ENCODE assay signal across 19 mouse cellular contexts in the genomic region with DNA sequence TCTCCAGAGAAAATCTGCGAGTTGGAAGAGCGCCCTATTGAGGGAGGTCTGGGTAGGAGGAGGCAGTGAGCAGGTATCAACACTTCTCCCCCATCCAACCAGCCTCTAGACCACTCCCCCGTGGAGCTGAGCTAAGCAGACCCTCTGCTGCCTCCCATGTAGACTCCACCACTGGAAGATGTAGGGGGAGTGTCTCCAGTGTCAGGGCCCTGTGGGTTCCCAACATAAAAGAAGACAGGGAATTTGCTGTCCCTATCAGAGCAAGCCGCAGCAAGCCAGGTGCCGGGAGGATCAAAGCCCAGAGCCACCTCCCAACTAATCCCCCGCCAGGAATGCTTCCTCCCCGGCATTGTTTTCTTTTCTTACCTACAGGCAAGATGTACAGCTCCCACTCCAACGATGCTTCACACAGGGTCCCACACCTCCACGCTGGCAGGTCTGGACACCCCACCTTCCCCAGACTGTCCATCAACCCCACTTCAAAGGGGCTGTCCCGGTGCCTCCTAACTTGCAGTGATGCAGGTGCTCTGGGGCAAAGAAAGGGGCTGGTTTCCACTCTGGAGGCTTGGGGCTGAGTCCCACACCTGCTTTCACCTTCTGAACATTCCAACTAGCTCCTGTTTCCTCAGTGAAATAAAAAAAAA. TPM values are rescaled to one million over a fixed set of nuclear protein-coding genes. Genes with fewer than 3 reads are reported as not detected.
DNase-seq lines count a peak whose midpoint lies in the region; ATAC-seq and TF ChIP-seq lines count a peak whose summit lies in the region.
"Had no signal": no experiment of that assay in that cellular context is flagged by ENCODE, and none has a peak within 500 bp of the region (broad histone marks: within the 10 kb centered on the region; RNA-seq: fewer than 3 reads in every experiment).

No protein-coding gene starts in this region.

- no peaks in the 10 kb centered on the region for H3K36me3 ChIP-seq in heart, embryonic 15.5 days
- H3K36me3 ChIP-seq in E14TG2a.4 (ENCODE audit: insufficient read depth, low read length), result peaks cover 28% of the 10 kb centered on the region
- no peaks in the 10 kb centered on the region for H3K36me3 ChIP-seq in embryonic facial prominence, embryonic 10.5 days (replicated peaks)
- H3K36me3 ChIP-seq in limb, embryonic 11.5 days (ENCODE audit: control insufficient read depth, insufficient read depth, low read length), result no peaks in the 10 kb centered on the region
- H3K36me3 ChIP-seq: forebrain, embryonic 15.5 days; midbrain, embryonic 15.5 days had no signal

- no peaks in the 10 kb centered on the region for H3K9me3 ChIP-seq in heart, embryonic 15.5 days (replicated peaks)
- H3K9me3 ChIP-seq in E14TG2a.4 (ENCODE audit: low read length), result no peaks in the 10 kb centered on the region
- no peaks in the 10 kb centered on the region for H3K9me3 ChIP-seq in embryonic facial prominence, embryonic 10.5 days
- no peaks in the 10 kb centered on the region for H3K9me3 ChIP-seq in limb, embryonic 11.5 days (ENCODE audit: control insufficient read depth, low read length)
- H3K9me3 ChIP-seq: forebrain, embryonic 15.5 days; heart, embryonic 13.5 days; midbrain, embryonic 15.5 days had no signal

- ATAC-seq in heart, embryonic 15.5 days (replicated peaks; ENCODE audit: insufficient number of reproducible peaks, insufficient read depth, low FRiP score, low read depth), result 0 out of 2 replicates have a peak, but pooled peaks have one; percentile 9
- ATAC-seq in limb, embryonic 11.5 days (ENCODE audit: insufficient number of reproducible peaks, low FRiP score, low TSS enrichment, low read depth), result no peak
- ATAC-seq: forebrain, embryonic 15.5 days; inflammation-experienced regulatory T-cells, adult 6 months; liver, postnatal 0 days; midbrain, embryonic 15.5 days had no signal

- WGBS in heart, embryonic 15.5 days, result 34% methylated on average over 10 of the region's 10 CpGs
- WGBS in embryonic facial prominence, embryonic 10.5 days, result 32% methylated on average over 10 of the region's 10 CpGs
- WGBS in limb, embryonic 11.5 days, result 15% methylated on average over 10 of the region's 10 CpGs

- H3K27ac ChIP-seq in heart, embryonic 15.5 days, result no peak overlapping the region
- no peak overlapping the region for H3K27ac ChIP-seq in embryonic facial prominence, embryonic 10.5 days (replicated peaks)
- H3K27ac ChIP-seq in limb, embryonic 11.5 days (replicated peaks; ENCODE audit: low read depth, low read length), result no peak overlapping the region
- H3K27ac ChIP-seq: forebrain, embryonic 15.5 days; heart, embryonic 13.5 days; layer of hippocampus, adult 2 months; midbrain, embryonic 15.5 days had no signal

- no peak overlapping the region for H3K4me3 ChIP-seq in heart, embryonic 15.5 days
- H3K4me3 ChIP-seq in E14TG2a.4 (replicated peaks; ENCODE audit: low read length), result peak overlapping the region; percentile 18; the same call in 1 of the 2 replicates
- H3K4me3 ChIP-seq in embryonic facial prominence, embryonic 10.5 days, result no peak overlapping the region
- H3K4me3 ChIP-seq in limb, embryonic 11.5 days (ENCODE audit: low read depth, low read length), result no peak overlapping the region
- H3K4me3 ChIP-seq: forebrain, embryonic 15.5 days; heart, embryonic 13.5 days; layer of hippocampus, adult 2 months; midbrain, embryonic 15.5 days had no signal

- no peak overlapping the region for H3K4me2 ChIP-seq in heart, embryonic 15.5 days
- no peak overlapping the region for H3K4me2 ChIP-seq in limb, embryonic 11.5 days (ENCODE audit: low read depth, severe bottlenecking)
- H3K4me2 ChIP-seq: forebrain, embryonic 15.5 days; heart, embryonic 13.5 days; midbrain, embryonic 15.5 days had no signal

- no peak for TF ChIP-seq CTCF in E14TG2a.4 (conservative IDR thresholded peaks at IDR 0.05; ENCODE audit: low read length)

- H3K4me1 ChIP-seq in heart, embryonic 15.5 days (replicated peaks), result peaks cover 47% of the 10 kb centered on the region
- peaks cover 85% of the 10 kb centered on the region for H3K4me1 ChIP-seq in E14TG2a.4 (replicated peaks; ENCODE audit: low read depth, low read length)
- peaks cover 38% of the 10 kb centered on the region for H3K4me1 ChIP-seq in embryonic facial prominence, embryonic 10.5 days
- H3K4me1 ChIP-seq in limb, embryonic 11.5 days (ENCODE audit: control insufficient read depth, insufficient read depth, low read length), result peaks cover 10% of the 10 kb centered on the region
- H3K4me1 ChIP-seq: midbrain, embryonic 15.5 days had no signal

- DNase-seq in heart, postnatal 25 days (ENCODE audit: low spot score), result no peak
- peak; percentile 63 for DNase-seq in embryonic facial prominence, embryonic 10.5 days (ENCODE audit: low spot score)
- peak; percentile 49 for DNase-seq in limb, embryonic 11.5 days (ENCODE audit: low spot score)
- DNase-seq in cerebellum, adult 11 months, result no peak
- no peak for DNase-seq in adrenal gland, adult 2 months
- DNase-seq in ovary, postnatal 14 days (ENCODE audit: low spot score), result no peak
- DNase-seq: cerebellum, adult 9-11 months; kidney, adult 9 months; left cerebral cortex, postnatal 4 days; liver, postnatal 0 days; retina, postnatal 1 day; thymus, postnatal 25 days had no signal

- H3K27me3 ChIP-seq in heart, embryonic 15.5 days, result no peaks in the 10 kb centered on the region
- H3K27me3 ChIP-seq in E14TG2a.4 (ENCODE audit: insufficient read depth, low read length), result no peaks in the 10 kb centered on the region
- H3K27me3 ChIP-seq in embryonic facial prominence, embryonic 10.5 days (replicated peaks; ENCODE audit: low read depth, poor library complexity, severe bottlenecking), result no peaks in the 10 kb centered on the region
- no peaks in the 10 kb centered on the region for H3K27me3 ChIP-seq in limb, embryonic 11.5 days (ENCODE audit: control insufficient read depth, insufficient read depth, low read length)
- H3K27me3 ChIP-seq: forebrain, embryonic 15.5 days; heart, embryonic 13.5 days; midbrain, embryonic 15.5 days had no signal

- H3K9ac ChIP-seq in heart, embryonic 15.5 days, result no peak overlapping the region
- no peak overlapping the region for H3K9ac ChIP-seq in limb, embryonic 11.5 days (ENCODE audit: low read length)
- H3K9ac ChIP-seq: forebrain, embryonic 15.5 days; heart, embryonic 13.5 days; liver, postnatal 0 days; midbrain, embryonic 15.5 days had no signal

- intact Hi-C loops in heart, postnatal 25 days (cut with DNase I), result no loop called here

RNA-seq across cellular contexts. Expression of gene Tns3, which starts 22.6 kb away (rescaled TPM):
- polyA plus RNA-seq in heart, embryonic 15.5 days (2015; fragmentation: Nextera tagmentation; extraction: Ambion mirVana), result 16.4 and 22.9 TPM in 2 replicates
- 10 to 100 TPM; 21.2 to 21.4 TPM for total RNA-seq in heart, postnatal 25 days (2021)
- 20.2 and 23.4 TPM in 2 replicates for polyA plus RNA-seq in embryonic facial prominence, embryonic 10.5 days (2016; fragmentation: Nextera tagmentation; extraction: Ambion mirVana)
- polyA plus RNA-seq in limb, embryonic 11.5 days (2014; fragmentation: Nextera tagmentation; extraction: Ambion mirVana), result 26.0 and 26.7 TPM in 2 replicates
- 10 to 100 TPM; 57.2 to 67.7 TPM for total RNA-seq in adrenal gland, adult 2 months (2021)
- 39.2 and 44.2 TPM in 2 replicates for polyA plus RNA-seq in adrenal gland, adult 2 months (2012; rRNA removed)

Comparison
In these comparisons a context has a peak if more than half of its experiments do, and no peak if none do; other contexts are left out.
1. DNase-seq: peak in embryonic facial prominence, embryonic 10.5 days (single experiment) and limb, embryonic 11.5 days (single experiment); none in heart, postnatal 25 days (single experiment), cerebellum, adult 11 months (single experiment), adrenal gland, adult 2 months (single experiment) and ovary, postnatal 14 days (single experiment).